ENCODE assay signal across 23 mouse cellular contexts in the genomic region with DNA sequence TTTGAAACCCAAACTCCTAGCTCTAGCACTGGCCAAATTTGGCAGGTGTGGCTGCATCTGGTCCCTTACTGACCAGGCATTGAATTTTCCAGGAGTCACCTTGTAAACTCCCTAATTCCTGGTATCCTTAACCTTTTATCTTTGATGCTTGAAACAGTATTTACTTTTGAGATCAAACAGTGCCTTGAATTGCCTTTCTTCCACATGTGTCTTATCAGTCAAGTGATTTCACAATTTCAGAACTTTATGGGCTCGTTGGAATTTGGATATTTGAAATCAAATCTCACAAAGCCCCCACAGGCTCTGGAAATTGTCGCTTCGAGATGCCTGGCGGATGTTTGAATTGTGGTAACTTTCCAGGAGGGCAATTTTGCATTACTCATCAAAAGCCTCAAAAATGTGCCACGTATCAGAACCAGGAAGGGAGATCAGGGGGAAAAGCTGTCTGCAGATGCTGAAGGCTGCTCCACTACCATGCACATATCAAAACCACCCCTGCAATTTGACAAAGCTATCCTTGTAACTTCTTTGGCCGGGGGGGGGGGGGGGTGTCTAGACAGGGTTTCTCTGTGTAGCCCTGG.
"Had no signal": no experiment of that assay in that cellular context is flagged by ENCODE, and none has a peak within 500 bp of the region (broad histone marks: within the 10 kb centered on the region; RNA-seq: fewer than 3 reads in every experiment).

No protein-coding gene starts in this region.

- H3K36me3 ChIP-seq: hindbrain, embryonic 10.5 days; hindbrain, embryonic 12.5 days; kidney, embryonic 15.5 days; limb, embryonic 13.5 days; limb, embryonic 15.5 days; liver, embryonic 13.5 days; liver, embryonic 15.5 days had no signal

- H3K9ac ChIP-seq: heart, embryonic 12.5 days; hindbrain, embryonic 12.5 days; hindbrain, embryonic 14.5 days; kidney, embryonic 15.5 days; limb, embryonic 13.5 days; limb, embryonic 15.5 days; liver, embryonic 13.5 days; liver, embryonic 15.5 days had no signal

- H3K27ac ChIP-seq: heart, embryonic 10.5 days; hindbrain, embryonic 10.5 days; hindbrain, embryonic 12.5 days; hindbrain, embryonic 14.5 days; kidney, embryonic 15.5 days; kidney, postnatal 0 days; limb, embryonic 13.5 days; limb, embryonic 15.5 days; liver, embryonic 13.5 days; liver, embryonic 15.5 days had no signal

- H3K4me1 ChIP-seq: hindbrain, embryonic 12.5 days had no signal

- H3K9me3 ChIP-seq: heart, embryonic 10.5 days; heart, embryonic 12.5 days; hindbrain, embryonic 10.5 days; hindbrain, embryonic 12.5 days; kidney, embryonic 15.5 days; limb, embryonic 13.5 days; limb, embryonic 15.5 days; liver, embryonic 13.5 days; liver, embryonic 15.5 days had no signal

- H3K27me3 ChIP-seq: heart, embryonic 12.5 days; kidney, embryonic 15.5 days had no signal

- H3K4me2 ChIP-seq: heart, embryonic 12.5 days; hindbrain, embryonic 12.5 days; hindbrain, embryonic 14.5 days; kidney, embryonic 15.5 days; limb, embryonic 13.5 days; limb, embryonic 15.5 days; liver, embryonic 13.5 days; liver, embryonic 15.5 days had no signal

- H3K4me3 ChIP-seq: heart, embryonic 10.5 days; heart, embryonic 12.5 days; hindbrain, embryonic 10.5 days; hindbrain, embryonic 12.5 days; kidney, embryonic 15.5 days; limb, embryonic 13.5 days; limb, embryonic 15.5 days; liver, embryonic 13.5 days; liver, embryonic 15.5 days had no signal

- ATAC-seq: hindbrain, embryonic 16.5 days; inflammation-experienced regulatory T-cells, adult 6 months had no signal

- DNase-seq: gastrocnemius, postnatal 14 days; heart, postnatal 4 days; kidney, adult 11 months; kidney, adult 2 months; kidney, adult 9 months; kidney, postnatal 14 days; kidney, postnatal 36 days; layer of hippocampus, adult 9-11 months; layer of hippocampus, postnatal 36 days; left cerebral cortex, postnatal 4 days; liver, embryonic 13.5 days had no signal
